Mouse (Mus musculus): ENCODE data around the gene Acap1. TPM values are rescaled to one million over a fixed set of nuclear protein-coding genes. Genes with fewer than 3 reads are reported as not detected.

Gene Acap1
- polyA plus RNA-seq, 1 experiment from 2014 or later: 1.0 TPM

DNA sequence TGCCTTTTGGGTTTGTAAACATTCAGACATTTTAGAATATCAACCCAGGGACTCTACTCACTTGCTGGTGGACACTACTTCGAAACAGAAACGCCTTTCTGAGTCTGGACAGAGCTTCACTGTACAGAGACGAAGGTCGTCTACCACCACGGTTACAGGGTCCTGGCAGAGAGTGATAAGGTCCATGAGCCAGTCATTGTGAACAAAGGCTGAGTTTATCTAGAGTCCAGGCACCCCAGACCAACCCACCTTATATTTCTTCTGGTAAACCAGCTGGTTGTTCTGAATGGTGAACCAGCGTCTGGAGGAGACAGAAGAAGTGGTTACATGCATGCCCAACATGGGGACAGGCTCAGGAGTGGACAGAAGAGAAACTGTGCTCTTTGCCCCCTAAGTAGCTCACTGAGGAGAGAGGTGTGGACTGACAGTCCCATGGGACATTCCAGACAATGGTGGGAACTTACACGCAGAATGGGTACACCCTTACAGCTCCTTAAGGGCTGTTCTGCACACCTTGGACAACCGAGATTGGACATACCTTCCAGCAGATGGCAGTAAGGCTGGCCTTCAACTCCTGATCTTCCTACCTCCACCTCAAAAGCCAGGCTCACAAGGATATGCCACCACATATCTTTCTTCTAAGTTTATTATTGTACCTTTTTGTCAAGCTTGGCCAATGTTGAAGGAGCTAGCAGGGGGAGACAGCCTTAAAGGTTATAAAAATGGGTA is 8.3 kb downstream of the Acap1 start:
- H3K4me1 ChIP-seq: peaks cover 3% of the 10 kb centered on the region
- no peak overlapping the region for H3K4me3 ChIP-seq
- no peak for DNase-seq (ENCODE audit: low spot score)
- 76% methylated on average over 8 of the region's 8 CpGs for WGBS
- no peaks in the 10 kb centered on the region for H3K36me3 ChIP-seq
- H3K27me3 ChIP-seq (ENCODE audit: low read depth, poor library complexity, severe bottlenecking): peaks cover 5% of the 10 kb centered on the region
- no peaks in the 10 kb centered on the region for H3K9me3 ChIP-seq (replicated peaks)
- no peak overlapping the region for H3K27ac ChIP-seq (replicated peaks)

DNA sequence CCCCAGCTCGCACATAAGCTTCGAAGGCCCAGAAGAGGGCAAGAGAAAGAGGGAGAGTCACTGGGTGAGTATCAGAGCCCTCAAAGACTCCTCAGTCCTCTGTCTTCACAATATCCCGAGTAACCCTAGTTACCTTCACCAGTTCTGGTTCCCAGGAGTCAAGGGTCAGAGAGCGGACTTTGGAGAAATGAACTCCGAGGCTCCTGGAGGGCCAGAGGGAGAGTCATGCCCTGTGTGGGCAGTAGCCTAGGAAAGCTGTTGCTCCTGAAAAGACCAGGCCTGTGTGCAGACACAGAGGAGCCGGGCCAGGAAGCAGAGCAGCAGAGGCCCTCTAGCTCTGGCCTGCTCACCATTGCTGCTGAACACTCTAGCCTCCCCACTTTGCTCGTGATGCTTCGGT is 10.7 kb downstream of the Acap1 start:
- 0 out of 2 replicates have a peak overlapping the region, but pooled peaks have one; percentile 17 for H3K27ac ChIP-seq (replicated peaks)
- peaks cover 12% of the 10 kb centered on the region for H3K27me3 ChIP-seq (ENCODE audit: low read depth, poor library complexity, severe bottlenecking)
- DNase-seq (ENCODE audit: low spot score): no peak
- 88% methylated on average over 8 of the region's 8 CpGs for WGBS
- H3K4me3 ChIP-seq: no peak overlapping the region
- H3K9me3 ChIP-seq (replicated peaks): no peaks in the 10 kb centered on the region
- no peaks in the 10 kb centered on the region for H3K36me3 ChIP-seq
- peaks cover 27% of the 10 kb centered on the region for H3K4me1 ChIP-seq

DNA sequence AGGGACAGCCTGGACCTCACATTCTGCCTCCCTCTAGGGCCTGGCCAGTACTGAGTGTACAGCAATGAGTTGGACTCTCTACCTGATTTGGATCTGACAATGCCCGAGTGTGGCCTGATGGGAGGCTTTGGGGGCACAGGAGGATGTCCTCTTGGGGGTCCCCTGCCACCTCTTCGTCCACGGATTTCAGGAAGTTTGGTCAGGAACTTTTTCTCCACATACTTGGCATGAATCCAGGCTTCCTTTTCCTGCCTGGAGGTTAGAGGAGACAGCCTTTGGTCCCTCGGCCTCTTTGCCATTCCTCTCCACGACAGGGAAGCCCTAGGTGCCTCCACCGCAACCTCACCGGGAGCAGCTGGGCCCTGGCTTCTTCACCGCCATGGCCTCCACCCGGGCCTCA is 11.1 kb downstream of the Acap1 start:
- no peak for DNase-seq (ENCODE audit: low spot score)
- H3K4me3 ChIP-seq: no peak overlapping the region
- peaks cover 31% of the 10 kb centered on the region for H3K4me1 ChIP-seq
- 0 out of 2 replicates have a peak overlapping the region, but pooled peaks have one; percentile 17 for H3K27ac ChIP-seq (replicated peaks)
- H3K36me3 ChIP-seq: no peaks in the 10 kb centered on the region
- no peaks in the 10 kb centered on the region for H3K9me3 ChIP-seq (replicated peaks)
- WGBS: 80% methylated on average over 9 of the region's 9 CpGs
- H3K27me3 ChIP-seq (ENCODE audit: low read depth, poor library complexity, severe bottlenecking): peaks cover 16% of the 10 kb centered on the region

DNA sequence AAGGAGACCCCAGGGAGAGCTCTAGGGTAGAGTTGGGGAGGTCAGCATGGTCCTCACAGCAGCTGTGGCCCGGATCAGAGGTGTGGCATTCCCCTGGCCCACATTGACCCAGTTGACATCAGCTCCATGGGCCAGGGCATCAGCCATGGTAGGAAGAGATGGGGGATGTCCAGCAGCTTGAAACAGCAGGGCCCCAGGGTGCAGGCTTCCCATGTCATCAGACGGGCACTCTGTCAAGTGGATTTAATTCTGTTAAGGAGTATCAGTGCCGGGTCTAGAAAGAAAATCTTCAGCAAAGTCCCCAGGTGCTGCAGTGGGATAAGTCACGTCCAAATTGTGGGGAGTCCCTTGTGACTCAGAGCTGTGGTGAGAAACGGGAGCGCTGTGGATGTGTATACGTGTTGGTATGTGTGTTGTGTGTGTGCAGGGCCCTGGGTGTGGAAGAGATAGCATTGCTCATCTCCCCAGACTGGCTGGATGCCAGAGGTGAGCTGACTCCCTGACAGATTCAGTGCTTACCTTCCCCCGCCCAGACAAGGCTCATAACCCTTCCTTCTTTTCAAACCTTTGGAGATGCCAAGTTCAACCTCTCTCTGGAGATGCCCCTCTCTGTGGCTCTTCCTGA is 11.7 kb downstream of the Acap1 start:
- Histone ChIP-seq H3K27me3 (ENCODE audit: low read depth, poor library complexity, severe bottlenecking) (peaks cover 19% of the 10 kb centered on the region), H3K36me3 (no peaks in the 10 kb centered on the region), H3K4me1 (peaks cover 37% of the 10 kb centered on the region), H3K4me3 (no peak overlapping the region), H3K9me3 (replicated peaks) (no peaks in the 10 kb centered on the region), H3K27ac (replicated peaks) (no peak overlapping the region)
- DNase-seq (ENCODE audit: low spot score): no peak
- WGBS: 91% methylated on average over 8 of the region's 8 CpGs

DNA sequence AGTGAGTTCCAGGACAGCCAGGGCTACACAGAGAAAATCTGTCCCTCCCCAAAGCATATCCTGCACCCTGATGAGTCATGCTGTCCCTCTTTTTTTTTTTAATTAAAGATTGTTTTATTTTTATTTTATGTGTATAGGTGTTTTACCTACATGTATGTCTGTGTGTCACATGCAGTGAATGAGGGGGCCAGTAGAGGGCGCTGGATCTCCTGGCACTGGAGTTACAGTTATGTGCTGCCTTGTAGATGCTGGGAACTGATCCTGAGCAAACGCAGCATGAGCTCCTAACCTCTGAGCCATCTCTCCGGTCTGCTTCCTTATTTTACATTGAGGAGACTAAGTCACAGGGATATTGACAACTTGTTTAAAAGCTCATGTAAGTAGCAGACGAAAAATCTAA is 12.3 kb downstream of the Acap1 start:
- no peaks in the 10 kb centered on the region for H3K9me3 ChIP-seq (replicated peaks)
- no peak overlapping the region for H3K27ac ChIP-seq (replicated peaks)
- DNase-seq (ENCODE audit: low spot score): no peak
- peaks cover 43% of the 10 kb centered on the region for H3K4me1 ChIP-seq
- WGBS: 63% methylated on average over 4 of the region's 4 CpGs
- no peak overlapping the region for H3K4me3 ChIP-seq
- H3K36me3 ChIP-seq: no peaks in the 10 kb centered on the region
- H3K27me3 ChIP-seq (ENCODE audit: low read depth, poor library complexity, severe bottlenecking): peaks cover 19% of the 10 kb centered on the region

DNA sequence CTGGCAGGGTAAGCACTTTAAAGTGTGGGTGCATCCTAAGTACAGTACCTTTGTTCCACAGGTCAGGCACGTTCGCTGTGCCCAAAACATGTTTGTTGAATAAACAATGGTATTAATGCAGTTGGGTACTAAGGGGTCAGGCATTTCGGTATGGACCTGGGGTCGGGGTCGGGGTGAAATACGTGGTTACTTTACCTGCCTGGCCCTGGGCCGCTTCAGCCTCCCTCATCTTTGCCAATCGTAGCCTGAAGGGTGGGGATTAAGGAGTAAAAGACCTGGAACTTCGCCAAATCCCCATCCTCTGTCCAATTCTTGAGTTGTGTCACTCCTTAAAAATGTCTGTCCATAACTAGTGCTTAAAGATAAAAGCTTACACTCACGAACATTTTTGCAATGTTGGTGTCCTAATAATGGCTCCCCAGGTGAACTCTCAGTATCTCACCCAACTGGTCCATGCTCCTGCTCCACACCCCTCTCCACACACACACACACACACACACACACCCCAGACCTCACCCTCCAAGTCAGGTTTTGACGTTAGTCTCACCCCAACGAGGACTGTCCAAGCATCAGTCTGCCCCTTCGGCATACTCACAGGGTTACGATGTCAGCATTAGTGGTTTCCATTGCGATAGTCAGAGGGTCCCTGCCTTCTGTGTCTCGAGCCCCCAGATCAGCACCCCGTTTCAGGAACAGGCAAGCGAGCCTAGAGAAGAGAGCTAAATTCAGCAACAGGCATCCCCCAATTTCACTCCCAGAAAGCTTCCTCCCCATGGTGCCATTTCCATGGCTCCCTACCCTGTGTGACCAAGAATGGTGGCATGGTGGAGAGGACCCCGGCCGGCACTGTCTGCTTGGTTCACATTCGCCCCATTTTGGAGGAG is 13.3 kb downstream of the Acap1 start:
- H3K4me1 ChIP-seq: peaks cover 53% of the 10 kb centered on the region
- peak overlapping the region; percentile 85 for H3K27ac ChIP-seq (replicated peaks)
- peak overlapping the region; percentile 60 for H3K4me3 ChIP-seq
- H3K9me3 ChIP-seq (replicated peaks): no peaks in the 10 kb centered on the region
- no peaks in the 10 kb centered on the region for H3K36me3 ChIP-seq
- 60% methylated on average over 21 of the region's 21 CpGs for WGBS
- H3K27me3 ChIP-seq (ENCODE audit: low read depth, poor library complexity, severe bottlenecking): peaks cover 19% of the 10 kb centered on the region
- DNase-seq (ENCODE audit: low spot score): no peak

DNA sequence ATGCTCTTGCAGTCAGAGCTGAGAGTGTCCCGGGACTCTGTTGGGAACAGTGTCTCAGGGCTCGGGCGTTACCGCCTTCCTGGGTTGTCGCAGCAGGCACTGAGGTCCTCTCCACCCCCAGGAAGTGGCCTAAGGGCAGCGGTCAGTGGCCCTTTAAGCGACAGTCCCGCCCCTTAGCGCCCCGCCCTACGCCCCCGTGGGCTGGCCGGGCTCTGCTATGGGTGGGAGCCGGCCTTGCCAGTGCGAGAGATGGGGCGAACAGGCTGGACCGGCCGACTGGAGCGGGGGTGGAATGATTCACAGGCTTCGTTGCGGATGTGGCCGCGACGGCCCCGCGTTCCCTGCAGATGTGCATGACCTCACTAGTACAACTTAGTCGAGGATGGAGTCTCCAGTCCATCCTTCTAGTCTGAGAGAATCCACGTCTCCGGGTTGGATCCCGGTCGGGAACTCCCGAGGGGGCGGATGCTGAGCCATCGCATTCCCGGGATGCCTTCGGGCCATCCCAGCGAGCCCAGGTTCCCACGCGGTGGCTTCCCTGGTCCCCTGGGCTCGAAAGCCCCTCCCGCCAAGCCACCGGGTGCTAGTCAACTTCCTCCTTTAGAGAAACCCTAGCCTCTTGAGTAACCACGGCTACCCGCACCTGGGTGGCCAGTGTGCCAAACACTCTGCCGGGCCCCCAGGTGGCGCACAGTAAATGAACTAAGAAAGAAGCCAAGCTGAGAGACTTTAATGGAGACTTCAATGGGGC is 14.3 kb downstream of the Acap1 start, which contains the start of gene Kctd11:
TSS of gene Kctd11 (minus strand) at position 554 of the 751 bp plus-strand sequence.
- DNase-seq (ENCODE audit: low spot score): peak; percentile 87
- Histone ChIP-seq H3K4me3 (peak within 1 kb of the TSS; percentile 60), H3K36me3 (no peaks in the 10 kb centered on the region), H3K27me3 (ENCODE audit: low read depth, poor library complexity, severe bottlenecking) (peaks cover 19% of the 10 kb centered on the region), H3K4me1 (peaks cover 62% of the 10 kb centered on the region), H3K9me3 (replicated peaks) (no peaks in the 10 kb centered on the region), H3K27ac (replicated peaks) (peak within 1 kb of the TSS; percentile 85)
- under 1% methylated on average over 46 of the region's 46 CpGs for WGBS

DNA sequence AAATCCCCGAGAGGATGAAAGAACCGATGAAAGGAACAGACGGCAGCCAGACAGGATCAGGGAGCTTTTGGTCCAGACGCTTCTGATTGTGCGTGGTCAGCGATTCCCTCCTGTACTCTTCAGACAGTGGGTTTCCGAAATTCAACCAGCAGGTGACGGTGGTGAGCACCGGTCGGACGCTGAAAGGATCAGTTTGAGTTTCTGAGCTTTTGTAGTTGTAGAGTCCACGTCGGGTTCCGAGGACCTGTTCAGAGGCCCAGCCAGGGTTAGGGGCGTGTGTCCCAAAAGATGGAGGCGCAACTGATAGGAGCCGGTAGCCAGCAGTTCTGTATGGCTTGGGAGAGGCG is 14.9 kb downstream of the Acap1 start:
- Histone ChIP-seq H3K9me3 (replicated peaks) (no peaks in the 10 kb centered on the region), H3K4me1 (peaks cover 64% of the 10 kb centered on the region), H3K36me3 (no peaks in the 10 kb centered on the region), H3K4me3 (peak overlapping the region; percentile 60), H3K27me3 (ENCODE audit: low read depth, poor library complexity, severe bottlenecking) (peaks cover 19% of the 10 kb centered on the region), H3K27ac (replicated peaks) (peak overlapping the region; percentile 85)
- under 1% methylated on average over 18 of the region's 18 CpGs for WGBS
- DNase-seq (ENCODE audit: low spot score): no peak

DNA sequence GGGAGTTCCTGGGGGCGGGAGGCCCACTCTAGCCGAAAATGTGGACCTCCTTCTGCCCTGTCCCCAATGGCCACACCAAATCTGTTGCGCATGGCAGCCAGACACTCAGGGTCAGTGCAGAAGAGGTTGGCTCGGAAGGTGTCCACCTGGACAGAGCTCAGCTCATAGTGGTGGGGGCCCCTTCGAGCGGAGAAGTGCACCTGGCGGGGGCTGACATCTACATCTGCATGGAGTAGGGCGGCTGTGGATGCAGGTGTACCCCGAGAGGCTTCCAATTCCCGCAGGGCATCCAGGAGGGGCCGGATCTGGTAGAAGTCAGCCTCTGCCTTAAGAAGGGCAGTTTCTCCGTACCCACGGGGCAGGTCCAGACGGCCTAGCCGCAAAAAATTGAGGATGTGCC is 15.6 kb downstream of the Acap1 start:
- Histone ChIP-seq H3K27ac (replicated peaks) (peak overlapping the region; percentile 85), H3K4me1 (peaks cover 64% of the 10 kb centered on the region), H3K27me3 (ENCODE audit: low read depth, poor library complexity, severe bottlenecking) (peaks cover 19% of the 10 kb centered on the region), H3K36me3 (no peaks in the 10 kb centered on the region), H3K9me3 (replicated peaks) (no peaks in the 10 kb centered on the region), H3K4me3 (peak overlapping the region; percentile 60)
- no peak for DNase-seq (ENCODE audit: low spot score)
- WGBS: 55% methylated on average over 15 of the region's 15 CpGs

DNA sequence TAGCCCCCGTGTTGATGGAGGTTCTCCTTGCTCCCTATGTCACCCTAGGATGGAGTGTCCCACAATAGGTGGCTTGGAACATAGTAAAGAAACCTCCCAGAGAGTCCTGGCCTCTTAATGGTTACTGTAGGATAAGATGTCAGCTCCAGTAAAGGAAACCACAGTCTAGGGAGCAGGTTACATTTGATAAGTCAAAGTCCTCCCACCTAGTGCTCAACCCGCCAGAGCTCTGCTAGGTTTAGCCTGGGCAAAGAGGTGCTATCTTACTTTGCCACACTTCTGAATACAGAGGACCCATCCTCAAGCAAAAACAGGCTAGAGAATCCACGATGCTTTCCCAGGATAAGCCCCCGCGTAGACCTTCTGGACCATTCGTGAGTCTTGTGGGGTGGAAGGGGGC is 16.4 kb downstream of the Acap1 start:
- H3K36me3 ChIP-seq: no peaks in the 10 kb centered on the region
- no peak for DNase-seq (ENCODE audit: low spot score)
- 85% methylated on average over 6 of the region's 6 CpGs for WGBS
- peak overlapping the region; percentile 64; the same call in 1 of the 2 replicates for H3K27ac ChIP-seq (replicated peaks)
- H3K27me3 ChIP-seq (ENCODE audit: low read depth, poor library complexity, severe bottlenecking): peaks cover 19% of the 10 kb centered on the region
- no peaks in the 10 kb centered on the region for H3K9me3 ChIP-seq (replicated peaks)
- peaks cover 62% of the 10 kb centered on the region for H3K4me1 ChIP-seq
- peak overlapping the region; percentile 60 for H3K4me3 ChIP-seq

DNA sequence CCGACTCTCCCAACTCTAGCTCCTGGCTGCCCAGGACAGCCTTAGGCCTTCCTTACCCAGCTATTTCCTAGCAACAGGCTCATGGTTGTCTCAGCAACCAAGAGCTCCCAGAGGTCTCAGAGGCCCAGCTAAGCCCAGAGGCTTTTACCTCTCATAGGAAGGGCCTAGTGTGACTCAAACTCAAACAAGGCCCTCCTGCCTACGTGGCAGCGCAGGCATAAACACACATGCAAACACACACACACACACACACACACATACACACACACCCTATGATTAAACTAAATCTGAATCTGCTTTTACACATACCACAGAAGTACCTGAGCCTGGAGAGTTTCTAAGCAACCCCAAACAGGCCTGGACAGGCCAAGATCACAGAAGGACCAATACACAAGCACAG is 16.9 kb downstream of the Acap1 start:
- H3K4me1 ChIP-seq: peaks cover 62% of the 10 kb centered on the region
- H3K27me3 ChIP-seq (ENCODE audit: low read depth, poor library complexity, severe bottlenecking): peaks cover 19% of the 10 kb centered on the region
- H3K27ac ChIP-seq (replicated peaks): no peak overlapping the region
- H3K36me3 ChIP-seq: no peaks in the 10 kb centered on the region
- H3K4me3 ChIP-seq: no peak overlapping the region
- no peak for DNase-seq (ENCODE audit: low spot score)
- H3K9me3 ChIP-seq (replicated peaks): no peaks in the 10 kb centered on the region
- 83% methylated on average over 3 of the region's 3 CpGs for WGBS

DNA sequence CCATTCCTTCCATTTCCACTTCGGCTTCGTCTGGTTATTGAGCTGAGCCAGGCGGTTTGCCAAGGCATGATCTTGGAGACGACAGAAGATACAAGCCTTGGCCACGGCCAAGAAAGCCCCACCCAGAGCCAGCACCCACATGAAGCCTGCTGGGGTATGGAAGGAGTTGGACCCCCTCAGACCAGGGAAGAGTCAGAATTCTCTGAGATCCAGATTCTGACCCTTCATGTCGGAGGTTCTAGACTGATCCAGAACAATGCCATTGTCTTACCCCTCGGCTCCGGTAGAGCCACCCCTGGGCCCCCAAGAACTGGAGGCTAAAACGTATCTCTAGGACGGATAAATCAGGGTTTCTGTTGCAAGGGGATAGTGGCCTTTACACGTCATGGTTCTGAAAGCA is 17.5 kb downstream of the Acap1 start, which contains the start of gene Tmem95:
TSS of gene Tmem95 (minus strand) at position 141 of the 400 bp plus-strand sequence.
- Histone ChIP-seq H3K9me3 (replicated peaks) (no peaks in the 10 kb centered on the region), H3K27me3 (ENCODE audit: low read depth, poor library complexity, severe bottlenecking) (peaks cover 19% of the 10 kb centered on the region), H3K27ac (replicated peaks) (peak within 1 kb of the TSS; percentile 42), H3K36me3 (no peaks in the 10 kb centered on the region), H3K4me1 (peaks cover 62% of the 10 kb centered on the region), H3K4me3 (peak within 1 kb of the TSS; percentile 37)
- WGBS: 94% methylated on average over 11 of the region's 11 CpGs
- DNase-seq (ENCODE audit: low spot score): no peak
